ENCODE assay signal across 8 mouse cellular contexts in the genomic region with DNA sequence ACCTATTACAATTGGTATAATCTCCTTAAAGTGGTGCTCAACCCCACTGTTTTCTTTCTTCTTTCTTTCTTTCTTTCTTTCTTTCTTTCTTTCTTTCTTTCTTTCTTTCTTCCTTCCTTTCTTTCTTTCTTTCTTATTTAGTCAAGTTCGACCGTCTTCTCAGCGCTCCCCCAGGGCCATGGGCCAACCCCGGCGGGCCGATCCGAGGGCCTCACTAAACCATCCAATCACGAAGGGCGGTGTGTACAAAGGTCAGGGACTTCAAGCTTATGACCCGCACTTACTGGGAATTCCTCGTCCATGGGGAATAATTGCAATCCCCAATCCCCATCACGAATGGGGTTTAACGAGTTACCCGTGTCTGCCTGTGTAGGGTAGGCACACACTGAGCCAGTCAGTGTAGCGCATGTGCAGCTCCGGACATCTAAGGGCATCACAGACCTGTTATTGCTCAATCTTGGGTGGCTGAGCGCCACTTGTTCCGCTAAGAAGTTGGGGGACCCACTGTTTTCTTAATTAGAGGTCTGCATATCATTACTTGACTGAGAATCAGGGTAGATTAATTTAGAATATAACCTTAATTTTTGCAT. TPM values are rescaled to one million over a fixed set of nuclear protein-coding genes. Genes with fewer than 3 reads are reported as not detected.
A peak's percentile ranks its signal among the peaks of the same experiment; 100 is the strongest.
DNase-seq lines count a peak whose midpoint lies in the region; ATAC-seq lines count a peak whose summit lies in the region.

No protein-coding gene starts in this region.

- H3K4me2 ChIP-seq in hindbrain, embryonic 12.5 days (replicated peaks), result no peak overlapping the region

- WGBS in hindbrain, embryonic 12.5 days, result 73% methylated on average over 18 of the region's 18 CpGs

- H3K4me1 ChIP-seq in hindbrain, embryonic 12.5 days, result no peaks in the 10 kb centered on the region

- no peak overlapping the region for H3K4me3 ChIP-seq in hindbrain, embryonic 12.5 days

- ATAC-seq in hindbrain, embryonic 12.5 days (ENCODE audit: low FRiP score), result peak; percentile 99

- peaks cover 25% of the 10 kb centered on the region for H3K9me3 ChIP-seq in hindbrain, embryonic 12.5 days (replicated peaks)

- no peaks in the 10 kb centered on the region for H3K36me3 ChIP-seq in hindbrain, embryonic 12.5 days

- H3K27me3 ChIP-seq in hindbrain, embryonic 12.5 days, result no peaks in the 10 kb centered on the region

- peak; percentile 9 for DNase-seq in layer of hippocampus, adult 11-12 months (ENCODE audit: low spot score)
- DNase-seq in layer of hippocampus, adult 9-11 months, result no peak
- DNase-seq in brain, adult 2 months (ENCODE audit: low read depth, low spot score), result peak; percentile 98
- DNase-seq in fibroblast of lung, adult 2 months (ENCODE audit: low read depth), result peak; percentile 83
- DNase-seq in liver, result peak; percentile 98
- peak; percentile 100 for DNase-seq in naive thymus-derived CD4-positive, alpha-beta T cell, adult 2 months (ENCODE audit: low read depth)
- DNase-seq in telencephalon, adult 2 months (ENCODE audit: low read depth, low spot score), result peak; percentile 85

- H3K9ac ChIP-seq in hindbrain, embryonic 12.5 days, result no peak overlapping the region

- H3K27ac ChIP-seq in hindbrain, embryonic 12.5 days, result no peak overlapping the region

RNA-seq across cellular contexts. Expression of gene Cd209a, which starts 5.6 kb away (rescaled TPM):
- not detected in 2 replicates for polyA plus RNA-seq in hindbrain, embryonic 12.5 days (2016; fragmentation: Nextera tagmentation; extraction: Ambion mirVana)

RNA-seq across cellular contexts. Expression of gene Clec4g, which starts 33.9 kb away (rescaled TPM):
- 0.17 TPM in 1 of 2 replicates, not detected in the other for polyA plus RNA-seq in hindbrain, embryonic 12.5 days (2016; fragmentation: Nextera tagmentation; extraction: Ambion mirVana)
